Mouse (Mus musculus) neural tube, embryonic 15.5 days (tissue): ENCODE measurements at regions not wholly inside any gene's neighbourhood (a gene's known extent, or its start where the extent isn't known, plus 50 kb on each side); places are given as distances from the start of the nearest gene placed in this dataset.

Source experiments
- ATAC-seq: fragments of 200-750 bp; cut with Nextera tagmentation; 2 replicates; pipeline ENCODE4 v1.8.0; 2017; ENCODE audit warnings: mild to moderate bottlenecking, moderate TSS enrichment, moderate library complexity; ENCODE audit not compliant: low FRiP score
- H3K27ac ChIP-seq: fragments of 300-500 bp; sonication (generic); replicated peaks from 2 replicates; pipeline ENCODE4 v1.5.1; 2015; ENCODE audit warnings: mild to moderate bottlenecking, inconsistent platforms
- H3K27me3 ChIP-seq: fragments of 300-500 bp; sonication (generic); replicated peaks from 2 replicates; pipeline ENCODE4 v1.6.1; 2015; ENCODE audit warnings: inconsistent platforms
- H3K36me3 ChIP-seq: fragments of 300-500 bp; sonication (generic); 2 replicates; pipeline ENCODE4 v1.6.1; 2015; ENCODE audit warnings: inconsistent platforms
- H3K4me1 ChIP-seq: fragments of 300-500 bp; sonication (generic); 2 replicates; pipeline ENCODE4 v1.6.1; 2015; ENCODE audit warnings: inconsistent platforms
- H3K4me2 ChIP-seq: fragments of 300-500 bp; sonication (generic); 2 replicates; pipeline ENCODE4 v1.6.1; 2015; ENCODE audit warnings: inconsistent platforms, mild to moderate bottlenecking, moderate library complexity
- H3K4me3 ChIP-seq: fragments of 300-500 bp; sonication (generic); replicated peaks from 2 replicates; pipeline ENCODE4 v1.5.1; 2015; ENCODE audit warnings: mild to moderate bottlenecking, inconsistent platforms
- H3K9ac ChIP-seq: fragments of 300-500 bp; sonication (generic); replicated peaks from 2 replicates; pipeline ENCODE4 v1.6.1; 2015; ENCODE audit warnings: mild to moderate bottlenecking, inconsistent platforms
- H3K9me3 ChIP-seq: fragments of 300-500 bp; sonication (generic); replicated peaks from 2 replicates; pipeline ENCODE4 v1.6.1; 2016; ENCODE audit warnings: inconsistent platforms
- WGBS: fragments of 180-500 bp; shearing (Covaris S2); methylation state at CpG from one replicate; pipeline ENCODE4 v1.1.7; 2015; ENCODE audit warnings: mixed read lengths; 5-methylcytosine and 5-hydroxymethylcytosine counted together

DNA sequence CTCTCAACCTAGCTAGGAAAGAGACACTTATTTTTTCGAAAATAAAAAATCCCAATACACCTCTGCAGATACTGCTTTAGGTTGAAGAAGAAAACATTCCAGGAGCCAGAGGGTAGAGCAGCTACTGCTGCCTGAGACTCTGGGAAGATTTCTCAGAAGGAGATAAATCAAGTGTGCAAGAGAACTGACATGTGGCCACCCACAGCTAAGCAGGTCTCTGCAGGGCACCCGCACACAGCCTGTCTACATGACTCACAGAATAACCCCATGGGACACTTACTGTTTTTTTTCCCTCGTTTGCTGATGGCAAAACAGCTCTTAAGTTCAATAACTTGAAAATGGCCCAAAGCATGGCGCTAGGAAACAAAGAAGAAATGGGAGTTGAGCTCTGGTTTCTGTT lies 68.7 kb upstream of the Abca1 start:
- 0 out of 2 replicates have a peak, but pooled peaks cover 5% of the 10 kb centered on the region for H3K4me1 ChIP-seq
- H3K9me3 ChIP-seq = no peaks in the 10 kb centered on the region
- ATAC-seq = no peak
- no peak overlapping the region for H3K4me3 ChIP-seq
- H3K27me3 ChIP-seq = no peaks in the 10 kb centered on the region
- WGBS = 33% methylated on average over 4 of the region's 4 CpGs
- no peaks in the 10 kb centered on the region for H3K36me3 ChIP-seq
- no peak overlapping the region for H3K27ac ChIP-seq
- H3K4me2 ChIP-seq = no peak overlapping the region
- no peak overlapping the region for H3K9ac ChIP-seq

DNA sequence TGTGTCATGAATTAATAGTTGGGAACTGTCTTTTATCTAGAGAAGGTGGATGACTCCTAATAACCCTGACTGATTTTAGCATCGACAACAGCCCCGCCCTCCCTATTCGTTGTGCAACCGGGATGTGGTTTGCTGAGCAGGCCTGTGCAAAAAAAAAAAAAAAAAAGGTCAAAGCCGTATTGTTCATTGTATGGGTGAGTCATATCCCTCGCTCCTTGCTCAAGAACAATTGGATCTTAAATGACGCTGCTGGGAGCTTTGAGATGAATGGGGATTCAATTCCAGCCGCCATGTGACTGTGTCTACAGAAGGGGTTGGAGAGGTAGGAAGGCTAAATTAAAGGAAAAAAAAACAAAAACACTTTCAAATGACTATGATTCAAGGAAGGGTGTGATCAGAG lies 68.1 kb upstream of the Abca1 start:
- H3K36me3 ChIP-seq = no peaks in the 10 kb centered on the region
- no peaks in the 10 kb centered on the region for H3K9me3 ChIP-seq
- H3K9ac ChIP-seq = no peak overlapping the region
- H3K4me1 ChIP-seq = 0 out of 2 replicates have a peak, but pooled peaks cover 5% of the 10 kb centered on the region
- no peak overlapping the region for H3K4me3 ChIP-seq
- WGBS = 16% methylated on average over 8 of the region's 8 CpGs
- no peaks in the 10 kb centered on the region for H3K27me3 ChIP-seq
- no peak for ATAC-seq
- no peak overlapping the region for H3K27ac ChIP-seq
- no peak overlapping the region for H3K4me2 ChIP-seq

DNA sequence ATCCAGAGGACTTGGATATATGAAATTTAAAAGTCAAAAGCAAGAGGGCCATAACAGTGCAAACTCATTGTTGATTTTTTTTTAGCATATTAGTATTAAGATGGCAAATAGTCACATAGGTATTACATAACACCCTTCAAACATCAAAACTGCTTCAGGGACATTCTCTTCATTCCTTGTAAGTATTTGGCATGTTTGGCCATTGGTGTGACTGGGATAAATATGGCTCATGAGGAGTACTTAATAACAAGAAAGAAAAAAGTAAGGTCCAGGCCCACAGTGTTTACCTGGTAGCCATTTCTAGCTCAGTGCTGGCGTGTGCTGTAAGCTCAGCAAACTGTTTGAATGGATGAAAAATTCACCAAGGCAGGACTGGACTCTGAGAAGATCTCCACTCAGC lies 67.4 kb upstream of the Abca1 start:
- Histone ChIP-seq H3K27ac (no peak overlapping the region), H3K9me3 (no peaks in the 10 kb centered on the region), H3K9ac (no peak overlapping the region), H3K27me3 (no peaks in the 10 kb centered on the region), H3K4me3 (no peak overlapping the region), H3K36me3 (no peaks in the 10 kb centered on the region), H3K4me1 (0 out of 2 replicates have a peak, but pooled peaks cover 5% of the 10 kb centered on the region), H3K4me2 (no peak overlapping the region)
- 79% methylated on average over 1 of the region's 1 CpGs for whole genome bisulfite sequencing
- no peak for ATAC-seq

DNA sequence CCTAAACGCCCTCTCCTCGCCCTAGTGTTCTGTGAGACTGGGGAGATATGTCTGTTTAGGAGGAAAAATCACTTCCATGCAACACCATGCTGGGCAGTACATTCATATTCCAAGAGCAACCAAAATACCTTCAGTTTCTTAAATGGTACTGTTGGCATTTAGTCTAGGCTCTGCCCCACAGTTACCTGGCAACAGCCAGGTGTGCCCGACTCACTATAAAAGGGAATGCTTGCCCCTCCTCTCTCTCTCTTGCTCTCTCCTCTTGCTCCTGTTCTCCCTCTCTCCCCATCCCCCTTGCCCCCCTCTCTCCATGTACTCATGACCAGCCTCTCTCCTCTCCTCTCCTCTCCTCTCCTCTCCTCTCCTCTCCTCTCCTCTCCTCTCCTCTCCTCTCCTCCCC lies 66.7 kb upstream of the Abca1 start:
- 88% methylated on average over 3 of the region's 3 CpGs for WGBS
- no peak overlapping the region for H3K27ac ChIP-seq
- H3K27me3 ChIP-seq = no peaks in the 10 kb centered on the region
- no peak for ATAC-seq
- no peak overlapping the region for H3K4me2 ChIP-seq
- H3K36me3 ChIP-seq = no peaks in the 10 kb centered on the region
- 0 out of 2 replicates have a peak, but pooled peaks cover 5% of the 10 kb centered on the region for H3K4me1 ChIP-seq
- no peak overlapping the region for H3K4me3 ChIP-seq
- H3K9ac ChIP-seq = no peak overlapping the region
- no peaks in the 10 kb centered on the region for H3K9me3 ChIP-seq

DNA sequence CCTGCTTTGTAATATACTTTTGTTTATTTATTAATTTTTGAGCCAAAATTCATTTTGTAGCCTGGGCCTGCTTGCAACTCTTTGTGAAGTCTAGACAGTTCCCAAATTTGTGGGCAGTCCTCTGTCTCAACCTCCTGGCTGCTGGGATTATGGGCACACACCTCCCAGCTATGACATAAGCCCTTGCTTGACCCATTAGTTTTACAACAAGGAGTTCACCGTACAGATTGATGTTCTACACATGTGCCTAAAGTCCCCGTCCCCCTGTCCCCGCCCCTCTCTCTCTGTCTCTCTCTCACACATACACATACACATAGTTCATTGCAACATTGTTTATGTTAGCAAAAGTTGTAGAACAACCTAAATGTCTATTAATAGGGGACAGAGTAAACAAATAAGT lies 63.7 kb upstream of the Abca1 start:
- no peaks in the 10 kb centered on the region for H3K27me3 ChIP-seq
- no peak overlapping the region for H3K9ac ChIP-seq
- WGBS = 86% methylated on average over 3 of the region's 3 CpGs
- ATAC-seq = no peak
- H3K4me3 ChIP-seq = no peak overlapping the region
- no peak overlapping the region for H3K4me2 ChIP-seq
- no peaks in the 10 kb centered on the region for H3K36me3 ChIP-seq
- peaks cover 17% of the 10 kb centered on the region for H3K4me1 ChIP-seq
- H3K27ac ChIP-seq = no peak overlapping the region
- H3K9me3 ChIP-seq = no peaks in the 10 kb centered on the region

DNA sequence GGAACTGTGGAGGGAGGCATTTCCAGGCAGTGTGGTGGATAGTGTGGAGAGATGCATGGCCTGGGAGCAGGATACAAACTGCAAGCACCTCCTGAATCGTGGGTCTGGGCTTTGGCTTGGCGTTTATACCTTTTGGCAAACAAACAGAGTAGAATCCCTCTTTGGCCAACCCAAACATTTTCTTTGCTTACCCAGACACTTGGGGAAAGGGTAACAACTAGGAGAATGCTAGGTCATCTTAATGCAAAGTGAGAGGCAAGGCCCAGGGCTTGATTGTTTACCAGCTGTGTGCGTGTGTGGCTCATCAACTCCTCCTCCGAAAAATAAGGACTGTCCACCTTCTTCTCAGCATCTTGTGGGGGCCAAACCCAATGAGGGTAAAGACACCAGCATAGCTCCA lies 61.1 kb upstream of the Abca1 start:
- Histone ChIP-seq H3K4me1 (peaks cover 24% of the 10 kb centered on the region), H3K27ac (no peak overlapping the region), H3K36me3 (no peaks in the 10 kb centered on the region), H3K9ac (no peak overlapping the region), H3K9me3 (no peaks in the 10 kb centered on the region), H3K4me2 (no peak overlapping the region), H3K27me3 (no peaks in the 10 kb centered on the region), H3K4me3 (no peak overlapping the region)
- WGBS = 83% methylated on average over 4 of the region's 4 CpGs
- ATAC-seq = no peak

DNA sequence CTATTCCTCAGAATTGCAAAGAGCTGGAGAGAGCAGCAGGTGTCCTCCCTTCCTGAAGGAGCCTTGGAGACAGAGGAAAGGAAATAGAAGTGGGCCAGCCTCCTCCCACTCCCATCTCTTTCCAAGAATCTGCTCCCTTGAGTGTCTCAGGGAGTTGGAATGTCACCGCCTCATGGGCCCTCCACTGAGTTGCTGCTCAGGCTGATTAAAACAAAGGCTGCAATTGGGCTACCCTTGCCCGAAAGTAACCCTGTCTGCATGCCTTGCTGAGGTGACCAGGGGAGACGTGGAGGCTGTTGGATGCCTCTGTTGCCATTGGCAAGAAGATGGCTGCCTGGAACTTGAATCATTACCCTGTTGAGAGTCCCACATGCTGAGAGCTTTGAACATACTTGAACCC lies 59.7 kb upstream of the Abca1 start:
- Histone ChIP-seq H3K27me3 (no peaks in the 10 kb centered on the region), H3K4me2 (no peak overlapping the region), H3K9ac (no peak overlapping the region), H3K4me1 (peaks cover 24% of the 10 kb centered on the region), H3K4me3 (no peak overlapping the region), H3K9me3 (no peaks in the 10 kb centered on the region), H3K36me3 (no peaks in the 10 kb centered on the region), H3K27ac (peak overlapping the region; percentile 83)
- ATAC-seq = no peak
- 65% methylated on average over 3 of the region's 3 CpGs for WGBS

DNA sequence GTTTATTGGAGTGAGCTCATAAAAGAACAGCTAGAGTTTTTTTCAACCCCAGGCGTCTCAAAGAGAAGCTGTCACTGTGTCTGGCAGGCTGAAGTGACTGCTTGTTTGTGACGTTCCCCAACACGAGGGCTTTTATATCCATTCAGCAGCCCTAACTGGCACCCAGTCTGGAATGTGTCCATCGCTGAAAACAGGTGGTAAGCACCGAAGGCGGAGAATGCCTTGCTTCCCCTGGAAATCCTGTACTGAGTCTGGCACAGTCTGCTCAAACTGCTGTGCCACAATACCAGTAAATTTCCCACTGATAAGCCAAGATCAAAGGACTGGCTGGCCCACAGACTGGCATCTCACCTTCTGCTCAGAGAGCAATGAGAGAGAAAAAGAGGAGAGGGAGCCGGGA lies 59.1 kb upstream of the Abca1 start:
- ATAC-seq = peak; percentile 55; the same call in 1 of the 2 replicates

DNA sequence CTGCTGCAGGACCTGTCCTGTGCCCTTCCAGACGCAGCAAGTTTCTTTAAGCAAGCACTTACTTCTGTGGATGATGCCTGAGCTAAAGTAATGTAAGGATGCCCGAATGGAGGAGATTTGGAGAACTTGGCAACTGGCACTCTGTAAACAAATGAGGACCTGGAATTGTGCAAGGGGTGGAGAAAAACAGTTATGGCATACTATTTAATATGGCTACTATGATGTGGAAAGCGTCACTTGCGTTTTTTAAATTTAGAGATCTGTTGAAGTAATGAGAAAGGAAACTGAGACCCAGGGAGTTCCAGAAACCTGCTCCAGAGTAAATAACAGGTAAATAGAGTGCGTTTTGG lies 58.6 kb upstream of the Abca1 start:
- no peaks in the 10 kb centered on the region for H3K27me3 ChIP-seq
- no peak for ATAC-seq

More for the DNA sequence above, 59.1 kb upstream of the Abca1 start:
- H3K27ac ChIP-seq = peak overlapping the region; percentile 83
- H3K27me3 ChIP-seq = no peaks in the 10 kb centered on the region
- H3K36me3 ChIP-seq = no peaks in the 10 kb centered on the region
- H3K4me2 ChIP-seq = no peak overlapping the region
- WGBS = 25% methylated on average over 7 of the region's 7 CpGs
- no peak overlapping the region for H3K9ac ChIP-seq
- H3K9me3 ChIP-seq = no peaks in the 10 kb centered on the region
- peaks cover 24% of the 10 kb centered on the region for H3K4me1 ChIP-seq
- H3K4me3 ChIP-seq = no peak overlapping the region

DNA sequence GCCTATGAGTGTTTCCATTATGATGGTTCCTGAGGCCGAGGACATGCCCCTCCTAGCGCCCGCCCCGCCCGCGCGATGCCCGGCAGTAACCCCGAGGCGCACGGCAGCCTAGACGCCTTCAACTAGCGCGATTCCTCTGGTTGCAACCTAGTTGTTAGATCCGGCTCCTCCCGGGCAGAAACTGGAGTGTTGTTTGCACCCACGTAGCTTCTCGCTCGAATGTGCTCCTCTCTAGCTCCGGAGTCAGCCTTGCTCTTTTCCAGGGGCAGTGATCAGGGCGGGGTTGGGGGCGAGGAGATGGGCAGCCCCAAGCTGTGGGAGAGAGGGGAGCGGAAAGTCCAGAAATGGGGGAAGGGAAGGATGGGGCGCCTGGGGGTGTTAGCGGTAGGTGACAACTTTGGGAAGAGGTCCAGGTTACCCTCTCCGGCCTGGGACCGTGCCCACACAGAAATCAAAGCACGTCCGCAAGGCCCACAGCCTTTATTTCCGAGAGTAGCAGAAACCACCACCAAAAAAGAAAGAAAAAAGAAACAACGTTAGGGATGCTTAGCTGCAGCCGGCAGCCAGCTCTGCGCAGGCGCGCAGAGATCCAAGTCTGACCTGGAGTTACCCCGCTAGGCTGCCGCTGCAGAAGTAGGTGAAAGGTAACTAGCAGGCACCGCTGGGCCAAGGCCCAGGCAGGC lies 58.1 kb upstream of the Abca1 start:
- no peaks in the 10 kb centered on the region for H3K27me3 ChIP-seq
- H3K27ac ChIP-seq = peak overlapping the region; percentile 83
- peak overlapping the region; percentile 62 for H3K9ac ChIP-seq
- peak overlapping the region; percentile 77 for H3K4me2 ChIP-seq
- H3K36me3 ChIP-seq = no peaks in the 10 kb centered on the region
- no peaks in the 10 kb centered on the region for H3K9me3 ChIP-seq
- H3K4me3 ChIP-seq = peak overlapping the region; percentile 49
- under 1% methylated on average over 38 of the region's 38 CpGs for WGBS
- ATAC-seq = peak; percentile 90
- H3K4me1 ChIP-seq = peaks cover 24% of the 10 kb centered on the region

More for the DNA sequence above, 58.6 kb upstream of the Abca1 start:
- Histone ChIP-seq H3K4me2 (peak overlapping the region; percentile 77), H3K9ac (peak overlapping the region; percentile 62; the same call in 1 of the 2 replicates), H3K27ac (peak overlapping the region; percentile 83), H3K9me3 (no peaks in the 10 kb centered on the region), H3K4me1 (peaks cover 24% of the 10 kb centered on the region), H3K36me3 (no peaks in the 10 kb centered on the region), H3K4me3 (peak overlapping the region; percentile 49)
- WGBS = 46% methylated on average over 5 of the region's 5 CpGs

DNA sequence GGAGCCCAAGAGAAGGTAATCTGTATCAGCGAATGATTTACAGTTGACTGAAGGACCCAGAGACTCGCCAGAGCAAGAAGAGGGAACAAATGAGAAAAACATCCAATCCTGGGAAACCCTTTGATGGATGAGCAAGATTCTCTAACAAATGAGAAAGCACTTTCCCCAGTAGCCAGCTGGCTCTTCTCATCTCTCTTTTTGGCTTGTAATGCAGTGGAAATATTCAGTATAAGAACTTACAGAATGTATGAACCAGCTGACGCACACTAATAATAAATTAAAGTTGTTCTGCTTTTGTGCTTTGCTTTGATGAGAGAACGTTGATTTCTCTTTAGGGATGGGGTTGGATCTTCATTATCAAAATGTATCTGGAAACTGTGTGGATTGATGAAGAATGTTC lies 52.8 kb upstream of the Abca1 start:
- Histone ChIP-seq H3K4me3 (no peak overlapping the region), H3K36me3 (no peaks in the 10 kb centered on the region), H3K27ac (no peak overlapping the region), H3K9me3 (no peaks in the 10 kb centered on the region), H3K4me1 (peaks cover 6% of the 10 kb centered on the region), H3K4me2 (no peak overlapping the region), H3K9ac (no peak overlapping the region), H3K27me3 (no peaks in the 10 kb centered on the region)
- 57% methylated on average over 4 of the region's 4 CpGs for WGBS
- ATAC-seq = no peak

DNA sequence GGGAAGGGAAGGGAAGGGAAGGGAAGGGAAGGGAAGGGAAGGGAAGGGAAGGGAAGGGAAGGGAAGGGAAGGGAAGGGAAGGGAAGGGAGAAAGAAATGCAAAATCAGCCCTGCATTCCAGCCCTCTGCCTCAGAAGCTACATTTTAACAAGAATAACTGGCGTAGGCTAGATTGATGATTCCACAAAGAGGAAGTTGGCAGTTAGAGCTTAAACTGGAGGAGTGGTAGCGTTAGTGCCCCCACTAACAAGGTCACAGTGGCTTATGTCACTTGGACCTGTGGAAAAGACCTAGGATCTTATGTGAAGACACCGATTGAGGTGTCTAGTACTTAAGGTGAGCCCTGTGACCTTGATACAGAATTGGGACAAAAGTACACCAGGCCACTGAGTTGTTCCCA lies 51.0 kb upstream of the Abca1 start:
- WGBS = 89% methylated on average over 3 of the region's 3 CpGs
- H3K4me3 ChIP-seq = no peak overlapping the region
- no peaks in the 10 kb centered on the region for H3K27me3 ChIP-seq
- H3K9ac ChIP-seq = no peak overlapping the region
- no peak for ATAC-seq
- no peaks in the 10 kb centered on the region for H3K4me1 ChIP-seq
- no peaks in the 10 kb centered on the region for H3K9me3 ChIP-seq
- H3K27ac ChIP-seq = no peak overlapping the region
- H3K4me2 ChIP-seq = no peak overlapping the region
- no peaks in the 10 kb centered on the region for H3K36me3 ChIP-seq
